Mouse (Mus musculus): Measurements from ENCODE around the gene Eprs. TPM values are rescaled to one million over a fixed set of nuclear protein-coding genes. Genes with fewer than 3 reads are reported as not detected.

Eprs gene
- total RNA-seq, 2 experiments from 2014 or later = 34.2 to 40.1 TPM

Other genes with a start within 250 kb of the Eprs start
- 12.7 and 21.3 TPM in 2 replicates for gene Rab3gap2, start 158.9 kb upstream of the Eprs start, total RNA-seq (2015; ENCODE audit: low replicate concordance)
- gene Rab3gap2, start 158.9 kb upstream of the Eprs start, total RNA-seq (2017; ENCODE audit: low replicate concordance) = 14.4 and 14.7 TPM in 2 replicates
- gene Iars2, start 33.6 kb upstream of the Eprs start, total RNA-seq (2015; ENCODE audit: low replicate concordance) = 11.7 and 17.3 TPM in 2 replicates
- 12.5 and 17.3 TPM in 2 replicates for gene Iars2, start 33.6 kb upstream of the Eprs start, total RNA-seq (2017; ENCODE audit: low replicate concordance)
- gene Bpnt1, start 30.9 kb upstream of the Eprs start, total RNA-seq (2015; ENCODE audit: low replicate concordance) = 1.5 and 3.3 TPM in 2 replicates
- gene Bpnt1, start 30.9 kb upstream of the Eprs start, total RNA-seq (2017; ENCODE audit: low replicate concordance) = 1.7 and 2.5 TPM in 2 replicates
- gene Slc30a10, start 91.8 kb downstream of the Eprs start, total RNA-seq (2015; ENCODE audit: low replicate concordance) = 4.0 TPM in 2 replicates
- 3.8 and 4.7 TPM in 2 replicates for gene Slc30a10, start 91.8 kb downstream of the Eprs start, total RNA-seq (2017; ENCODE audit: low replicate concordance)